Mouse (Mus musculus): ENCODE measurements around the gene Spata20. TPM values are rescaled to one million over a fixed set of nuclear protein-coding genes. Genes with fewer than 3 reads are reported as not detected.

Gene Spata20
- total RNA-seq, 1 experiment, result 0.71 TPM

DNA sequence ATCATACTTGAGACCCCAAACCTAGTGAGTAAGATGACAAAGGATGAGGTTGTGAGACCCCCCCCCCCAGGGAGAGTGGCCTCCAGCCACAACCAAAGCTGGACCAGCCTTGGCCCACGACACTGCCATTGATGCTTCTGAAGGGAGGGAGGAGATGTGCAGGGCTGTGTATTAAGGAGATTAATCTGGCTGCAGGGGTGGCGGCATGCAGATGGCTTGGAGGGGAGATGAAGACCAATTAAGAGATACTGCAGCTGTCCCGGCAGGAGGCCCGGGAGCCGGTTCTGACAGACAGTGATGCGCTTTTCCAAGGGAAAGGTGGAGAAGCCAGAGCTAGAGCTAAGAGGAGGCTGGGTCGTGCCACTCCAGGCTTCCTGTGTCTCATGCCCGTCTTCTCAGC is 36.7 kb downstream of the Spata20 start:
- no peaks in the 10 kb centered on the region for H3K9me3 ChIP-seq (ENCODE audit: control insufficient read depth, insufficient read depth, low read depth, low read length)
- no peaks in the 10 kb centered on the region for H3K36me3 ChIP-seq (ENCODE audit: control insufficient read depth, insufficient read depth, low read length, poor library complexity, severe bottlenecking)
- no peak overlapping the region for H3K9ac ChIP-seq (ENCODE audit: insufficient read depth, low read depth, low read length, poor library complexity, severe bottlenecking)
- no peak for DNase-seq (ENCODE audit: low read depth, low spot score)
- H3K4me3 ChIP-seq (ENCODE audit: insufficient read depth in 1 of 2, low read depth in 1 of 2, low read length in 2 of 2, poor library complexity in 1 of 2, severe bottlenecking in 1 of 2), result no peak overlapping the region
- no peak for TF ChIP-seq ZC3H11A (IDR thresholded peaks at IDR 0.05; ENCODE audit: borderline replicate concordance, low read depth, low read length)
- TF ChIP-seq HCFC1 (IDR thresholded peaks at IDR 0.05; ENCODE audit: borderline replicate concordance, insufficient read depth, low read length), result no peak
- no peak for TF ChIP-seq CHD2 (IDR thresholded peaks at IDR 0.05; ENCODE audit: low read depth, low read length)
- TF ChIP-seq MAFK (IDR thresholded peaks at IDR 0.05; ENCODE audit: insufficient read depth, low read depth, low read length), result no peak
- TF ChIP-seq ZNF384 (IDR thresholded peaks at IDR 0.05; ENCODE audit: low read depth, low read length), result no peak
- no peaks in the 10 kb centered on the region; a peak in 1 of 4 replicates for H3K4me1 ChIP-seq (ENCODE audit: control insufficient read depth in 2 of 2, insufficient read depth in 2 of 2, low read length in 2 of 2, poor library complexity in 1 of 2)
- no peak overlapping the region for H3K27ac ChIP-seq (ENCODE audit: insufficient read depth, low read depth, low read length, poor library complexity, severe bottlenecking)
- in situ Hi-C loops (cut with MboI; ENCODE audit: low sequenced_read_pairs in 2 of 2, unreplicated experiment in 2 of 2), result no loop called here

DNA sequence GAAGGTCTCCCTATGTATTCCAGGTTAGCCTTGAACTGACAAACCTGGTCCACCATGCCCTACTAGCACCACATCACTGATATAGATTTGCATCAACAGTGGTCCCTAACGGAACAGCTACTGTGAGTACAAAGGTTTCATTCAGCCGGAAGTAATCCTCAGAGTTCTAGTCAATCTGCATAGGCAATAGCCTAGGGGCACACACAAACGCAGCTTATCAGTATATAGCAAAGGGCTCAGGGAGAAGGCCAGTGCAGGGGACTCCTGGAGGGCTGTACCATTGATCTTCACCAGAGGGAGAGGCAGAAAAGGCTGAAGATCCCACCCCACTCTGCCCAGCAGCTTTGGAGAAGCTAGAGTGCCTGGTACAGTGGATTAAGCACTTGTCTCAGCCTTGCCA is 39.0 kb downstream of the Spata20 start:
- Histone ChIP-seq H3K4me3 (ENCODE audit: insufficient read depth in 1 of 2, low read depth in 1 of 2, low read length in 2 of 2, poor library complexity in 1 of 2, severe bottlenecking in 1 of 2) (no peak overlapping the region), H3K36me3 (ENCODE audit: control insufficient read depth, insufficient read depth, low read length, poor library complexity, severe bottlenecking) (no peaks in the 10 kb centered on the region), H3K9me3 (ENCODE audit: control insufficient read depth, insufficient read depth, low read depth, low read length) (no peaks in the 10 kb centered on the region), H3K9ac (ENCODE audit: insufficient read depth, low read depth, low read length, poor library complexity, severe bottlenecking) (no peak overlapping the region), H3K4me1 (ENCODE audit: control insufficient read depth in 2 of 2, insufficient read depth in 2 of 2, low read length in 2 of 2, poor library complexity in 1 of 2) (no peaks in the 10 kb centered on the region; a peak in 1 of 4 replicates), H3K27ac (ENCODE audit: insufficient read depth, low read depth, low read length, poor library complexity, severe bottlenecking) (no peak overlapping the region)
- TF ChIP-seq MAFK (IDR thresholded peaks at IDR 0.05; ENCODE audit: insufficient read depth, low read depth, low read length) (no peak), CHD2 (IDR thresholded peaks at IDR 0.05; ENCODE audit: low read depth, low read length) (no peak), HCFC1 (IDR thresholded peaks at IDR 0.05; ENCODE audit: borderline replicate concordance, insufficient read depth, low read length) (no peak), ZNF384 (IDR thresholded peaks at IDR 0.05; ENCODE audit: low read depth, low read length) (no peak), ZC3H11A (IDR thresholded peaks at IDR 0.05; ENCODE audit: borderline replicate concordance, low read depth, low read length) (no peak)
- no peak for DNase-seq (ENCODE audit: low read depth, low spot score)
- in situ Hi-C loops (cut with MboI; ENCODE audit: low sequenced_read_pairs in 2 of 2, unreplicated experiment in 2 of 2), result no loop called here

DNA sequence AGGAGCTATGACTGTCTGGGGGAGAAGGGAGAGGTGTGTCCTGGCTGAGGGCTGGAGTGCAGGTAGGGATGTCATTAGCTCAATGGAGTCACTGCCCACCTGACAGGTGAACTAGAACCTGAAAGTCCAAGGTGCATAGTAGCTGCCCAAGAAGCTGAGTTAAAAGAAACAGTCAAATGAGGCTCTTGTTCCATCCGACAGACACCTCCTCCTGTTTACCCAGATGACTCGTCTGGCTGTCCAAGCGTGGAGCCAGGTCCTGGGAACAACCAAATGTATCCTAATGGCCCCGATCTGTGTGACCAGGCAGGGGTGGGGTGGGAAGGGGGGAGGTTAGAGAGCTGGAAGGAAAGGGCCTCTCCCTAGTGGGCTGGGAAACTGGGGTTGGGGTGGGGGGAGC is 40.7 kb downstream of the Spata20 start:
- Histone ChIP-seq H3K4me1 (ENCODE audit: control insufficient read depth in 2 of 2, insufficient read depth in 2 of 2, low read length in 2 of 2, poor library complexity in 1 of 2) (no peaks in the 10 kb centered on the region), H3K9ac (ENCODE audit: insufficient read depth, low read depth, low read length, poor library complexity, severe bottlenecking) (no peak overlapping the region), H3K4me3 (ENCODE audit: insufficient read depth in 1 of 2, low read depth in 1 of 2, low read length in 2 of 2, poor library complexity in 1 of 2, severe bottlenecking in 1 of 2) (no peak overlapping the region), H3K27ac (ENCODE audit: insufficient read depth, low read depth, low read length, poor library complexity, severe bottlenecking) (no peak overlapping the region), H3K9me3 (ENCODE audit: control insufficient read depth, insufficient read depth, low read depth, low read length) (no peaks in the 10 kb centered on the region), H3K36me3 (ENCODE audit: control insufficient read depth, insufficient read depth, low read length, poor library complexity, severe bottlenecking) (no peaks in the 10 kb centered on the region)
- no peak for DNase-seq (ENCODE audit: low read depth, low spot score)
- in situ Hi-C loops (cut with MboI; ENCODE audit: low sequenced_read_pairs in 2 of 2, unreplicated experiment in 2 of 2), result no loop called here
- TF ChIP-seq HCFC1 (IDR thresholded peaks at IDR 0.05; ENCODE audit: borderline replicate concordance, insufficient read depth, low read length), result no peak
- TF ChIP-seq ZC3H11A (IDR thresholded peaks at IDR 0.05; ENCODE audit: borderline replicate concordance, low read depth, low read length), result no peak
- no peak for TF ChIP-seq ZNF384 (IDR thresholded peaks at IDR 0.05; ENCODE audit: low read depth, low read length)
- no peak for TF ChIP-seq CHD2 (IDR thresholded peaks at IDR 0.05; ENCODE audit: low read depth, low read length)
- TF ChIP-seq MAFK (IDR thresholded peaks at IDR 0.05; ENCODE audit: insufficient read depth, low read depth, low read length), result no peak

DNA sequence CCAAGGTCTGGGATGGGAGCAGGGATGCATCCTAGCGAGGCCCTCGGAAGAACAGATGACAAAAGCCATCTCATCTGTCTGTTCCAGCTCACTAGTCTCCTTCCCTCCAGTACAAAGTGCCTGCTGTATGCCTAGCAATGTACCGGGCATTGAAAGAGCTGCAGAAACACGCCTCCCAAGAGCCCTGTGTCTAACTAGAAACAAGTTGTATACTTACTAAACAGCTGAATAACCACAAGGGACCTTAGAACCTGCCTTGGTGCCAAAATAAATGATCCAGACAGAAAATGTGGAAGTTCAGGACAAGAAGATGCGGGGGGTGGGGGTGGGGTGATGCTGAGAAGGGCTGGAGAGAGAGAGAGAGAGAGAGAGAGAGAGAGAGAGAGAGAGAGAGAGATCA is 41.1 kb downstream of the Spata20 start:
- DNase-seq (ENCODE audit: low read depth, low spot score), result no peak
- H3K36me3 ChIP-seq (ENCODE audit: control insufficient read depth, insufficient read depth, low read length, poor library complexity, severe bottlenecking), result no peaks in the 10 kb centered on the region
- no peaks in the 10 kb centered on the region for H3K9me3 ChIP-seq (ENCODE audit: control insufficient read depth, insufficient read depth, low read depth, low read length)
- no peaks in the 10 kb centered on the region for H3K4me1 ChIP-seq (ENCODE audit: control insufficient read depth in 2 of 2, insufficient read depth in 2 of 2, low read length in 2 of 2, poor library complexity in 1 of 2)
- TF ChIP-seq CHD2 (IDR thresholded peaks at IDR 0.05; ENCODE audit: low read depth, low read length) (no peak), MAFK (IDR thresholded peaks at IDR 0.05; ENCODE audit: insufficient read depth, low read depth, low read length) (no peak), ZNF384 (IDR thresholded peaks at IDR 0.05; ENCODE audit: low read depth, low read length) (no peak), HCFC1 (IDR thresholded peaks at IDR 0.05; ENCODE audit: borderline replicate concordance, insufficient read depth, low read length) (no peak), ZC3H11A (IDR thresholded peaks at IDR 0.05; ENCODE audit: borderline replicate concordance, low read depth, low read length) (no peak)
- no peak overlapping the region for H3K9ac ChIP-seq (ENCODE audit: insufficient read depth, low read depth, low read length, poor library complexity, severe bottlenecking)
- in situ Hi-C loops (cut with MboI; ENCODE audit: low sequenced_read_pairs in 2 of 2, unreplicated experiment in 2 of 2), result no loop called here
- no peak overlapping the region for H3K27ac ChIP-seq (ENCODE audit: insufficient read depth, low read depth, low read length, poor library complexity, severe bottlenecking)
- H3K4me3 ChIP-seq (ENCODE audit: insufficient read depth in 1 of 2, low read depth in 1 of 2, low read length in 2 of 2, poor library complexity in 1 of 2, severe bottlenecking in 1 of 2), result no peak overlapping the region

DNA sequence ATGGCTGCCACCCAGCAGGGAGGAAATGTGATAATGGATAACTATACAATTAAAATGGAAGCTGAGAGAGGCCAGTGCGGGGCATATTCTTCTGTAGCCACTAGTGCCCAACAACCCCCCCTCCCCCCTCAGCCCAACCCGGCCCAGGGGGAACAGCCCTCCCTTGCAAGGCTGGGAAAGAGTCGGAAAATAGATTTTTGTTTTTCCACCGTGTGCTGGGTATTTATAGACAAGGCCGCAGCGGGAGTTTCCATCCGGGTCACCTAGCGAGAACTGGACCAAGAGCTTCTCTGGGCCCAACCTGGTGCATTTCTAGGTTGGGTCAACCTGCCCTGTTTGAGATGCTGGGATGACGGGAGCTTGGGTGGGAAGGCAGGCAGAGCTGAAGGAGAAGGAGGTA is 44.2 kb downstream of the Spata20 start:
- TF ChIP-seq ZC3H11A (IDR thresholded peaks at IDR 0.05; ENCODE audit: borderline replicate concordance, low read depth, low read length) (no peak), MAFK (IDR thresholded peaks at IDR 0.05; ENCODE audit: insufficient read depth, low read depth, low read length) (no peak), ZNF384 (IDR thresholded peaks at IDR 0.05; ENCODE audit: low read depth, low read length) (no peak), HCFC1 (IDR thresholded peaks at IDR 0.05; ENCODE audit: borderline replicate concordance, insufficient read depth, low read length) (no peak), CHD2 (IDR thresholded peaks at IDR 0.05; ENCODE audit: low read depth, low read length) (no peak)
- Histone ChIP-seq H3K9ac (ENCODE audit: insufficient read depth, low read depth, low read length, poor library complexity, severe bottlenecking) (no peak overlapping the region), H3K27ac (ENCODE audit: insufficient read depth, low read depth, low read length, poor library complexity, severe bottlenecking) (no peak overlapping the region), H3K4me1 (ENCODE audit: control insufficient read depth in 2 of 2, insufficient read depth in 2 of 2, low read length in 2 of 2, poor library complexity in 1 of 2) (no peaks in the 10 kb centered on the region), H3K36me3 (ENCODE audit: control insufficient read depth, insufficient read depth, low read length, poor library complexity, severe bottlenecking) (no peaks in the 10 kb centered on the region), H3K9me3 (ENCODE audit: control insufficient read depth, insufficient read depth, low read depth, low read length) (no peaks in the 10 kb centered on the region), H3K4me3 (ENCODE audit: insufficient read depth in 1 of 2, low read depth in 1 of 2, low read length in 2 of 2, poor library complexity in 1 of 2, severe bottlenecking in 1 of 2) (no peak overlapping the region)
- in situ Hi-C loops (cut with MboI; ENCODE audit: low sequenced_read_pairs in 2 of 2, unreplicated experiment in 2 of 2), result no loop called here
- DNase-seq (ENCODE audit: low read depth, low spot score), result no peak
